Mouse (Mus musculus) thymus, adult 2 months (tissue): Measurements from ENCODE around the gene Aunip.

Source experiments
- CTCF ChIP-seq: fragments of 200-500 bp; IDR thresholded peaks from 2 replicates; pipeline ENCODE4 v1.5.1; 2012; ENCODE audit warnings: mild to moderate bottlenecking, control low read depth, low read length, moderate library complexity, borderline replicate concordance; ENCODE audit not compliant: control insufficient read depth, poor library complexity, insufficient read depth; ENCODE audit errors: extremely low read depth
- POLR2A ChIP-seq: fragments of 200-500 bp; IDR thresholded peaks from 2 replicates; pipeline ENCODE4 v1.6.1; 2012; ENCODE audit warnings: mild to moderate bottlenecking, low read length, control low read depth, moderate library complexity; ENCODE audit not compliant: control insufficient read depth, poor library complexity, insufficient read depth; ENCODE audit errors: extremely low read depth

DNA sequence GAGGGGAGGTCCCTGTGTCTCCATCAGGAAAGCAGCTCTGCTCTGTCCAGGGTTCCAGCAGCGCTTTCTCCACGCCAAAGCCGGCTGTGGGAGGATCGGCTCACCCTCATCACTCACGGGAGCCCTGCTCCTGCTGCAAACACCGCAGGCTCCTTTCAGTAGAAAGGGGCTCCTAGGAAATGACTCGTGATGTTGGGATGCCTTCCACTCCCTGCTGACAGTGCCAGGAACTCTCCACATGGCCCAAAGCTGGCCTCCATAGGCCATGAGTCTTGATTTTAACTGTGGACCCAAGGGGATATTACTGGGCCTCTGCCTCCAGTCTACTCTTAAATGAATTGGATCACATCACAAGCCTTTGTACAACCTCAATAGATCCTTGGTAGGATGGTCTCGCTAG lies 59.0 kb downstream of the Aunip start:
- TF ChIP-seq CTCF (no peak), POLR2A (no peak)
